Mouse (Mus musculus) MEL (cell line): ENCODE measurements around the gene Mitf.

Experiments used
- MAX ChIP-seq: IDR thresholded peaks from 2 replicates; pipeline ENCODE4 v1.6.1; 2011; ENCODE audit warnings: low read length, improper control_type of control experiment
- TCF12 ChIP-seq: IDR thresholded peaks from 2 replicates; pipeline ENCODE4 v1.6.1; 2014; ENCODE audit warnings: low read depth, mild to moderate bottlenecking, inconsistent platforms, low read length, improper control_type of control experiment, moderate library complexity

DNA sequence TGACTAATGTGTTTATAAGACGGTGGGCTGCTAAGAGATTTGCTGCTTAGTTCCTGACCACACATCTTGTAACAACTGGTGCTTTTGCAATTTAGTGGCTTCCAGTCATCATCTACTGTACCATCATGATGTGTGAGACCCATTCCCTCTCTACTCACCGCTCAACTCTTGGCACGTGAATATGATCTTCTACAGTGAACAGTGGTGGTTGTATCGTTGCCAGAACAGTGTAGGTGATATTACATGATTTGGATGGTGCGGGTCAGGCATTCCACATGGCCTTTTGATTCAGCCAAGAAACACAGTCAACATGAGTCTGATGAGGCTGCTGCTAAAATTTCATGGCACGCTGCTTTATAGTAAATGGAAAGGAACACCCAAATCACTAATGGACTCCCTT, 114.7 kb downstream of the Mitf start:
- TF ChIP-seq MAX (no peak), TCF12 (no peak)
